Mouse (Mus musculus): ENCODE data around the gene Tk2. TPM values are rescaled to one million over a fixed set of nuclear protein-coding genes. Genes with fewer than 3 reads are reported as not detected.

Gene Tk2
- 32.8 and 33.2 TPM in 2 replicates for polyA plus RNA-seq (2012; rRNA removed; ENCODE audit: low replicate concordance)

GRCm38 (mm10) chr8:104248276-104248675, at the start of gene Tk2:
TSS of gene Tk2 (minus strand) at chr8:104248558.

DNA sequence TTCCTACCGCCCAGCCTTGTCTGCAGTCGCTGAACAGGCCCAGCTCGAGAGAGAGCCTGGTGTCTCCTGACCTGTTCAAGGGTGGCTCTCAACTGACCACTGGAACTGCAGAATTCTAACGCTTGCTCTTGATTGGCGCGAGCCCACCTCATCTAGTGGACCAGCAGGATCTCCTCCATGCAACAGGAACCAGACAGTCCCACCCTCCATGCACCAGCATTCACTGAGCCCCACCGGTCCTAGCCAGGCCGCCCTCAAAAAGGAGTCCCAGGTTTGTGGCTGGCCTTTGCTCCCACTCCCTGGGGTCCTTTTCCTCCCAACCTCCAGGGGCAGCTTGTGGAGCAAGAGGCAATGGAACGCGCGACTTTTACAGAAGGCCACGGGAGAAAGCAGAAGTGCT, 44.7 kb upstream of the Tk2 start, which contains the start of gene Cmtm2a:
Gene Cmtm2a (minus strand): TSS at position 101 of the 400 bp plus-strand sequence.

DNA sequence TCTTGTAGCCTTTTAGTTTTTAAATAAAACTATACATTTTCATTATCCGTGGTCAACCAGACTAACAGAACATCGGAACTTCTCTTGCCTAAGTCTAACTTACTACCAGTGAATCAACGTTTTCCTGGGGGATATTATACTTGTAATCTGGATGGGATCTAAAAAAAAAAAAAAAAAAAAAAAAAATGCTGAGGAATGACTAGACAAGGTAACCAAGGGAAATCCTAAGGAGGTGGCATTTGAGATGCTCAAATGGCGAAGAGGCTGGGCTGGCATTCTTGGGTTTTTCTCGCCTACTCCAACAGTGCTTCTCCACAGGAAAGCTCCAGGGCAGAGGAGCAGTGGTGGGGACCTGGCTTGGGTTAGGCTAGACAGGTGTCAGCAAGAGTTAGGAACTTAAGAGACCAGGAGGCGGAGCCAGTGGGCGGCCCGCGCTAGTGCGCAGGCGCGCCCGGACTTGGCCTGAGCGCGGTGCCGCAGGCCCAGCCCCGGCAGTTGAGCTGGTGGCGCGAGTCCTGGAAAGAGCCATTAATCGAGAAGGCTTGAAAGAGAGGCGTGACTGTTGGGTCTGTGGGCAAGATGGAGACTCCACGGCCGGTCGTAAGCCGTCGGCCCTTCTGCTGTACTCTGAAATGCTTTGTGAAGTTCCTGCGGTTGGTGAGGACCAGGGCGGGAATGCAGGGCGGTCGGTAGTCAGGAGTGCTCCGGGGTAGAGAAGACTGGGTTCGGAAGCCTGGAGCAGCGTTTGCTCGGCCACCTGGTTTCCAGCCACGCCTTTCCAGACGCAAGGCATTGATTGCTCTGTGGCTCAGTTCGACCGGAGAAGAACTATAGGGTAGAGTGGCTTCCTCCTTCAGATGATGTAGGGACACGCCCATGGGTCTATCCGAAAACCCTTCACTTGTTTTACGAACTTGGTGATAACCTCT, 2.3 kb upstream of the Tk2 start, which contains the start of gene Cklf:
Gene Cklf (plus strand): TSS at position 423 of the 929 bp plus-strand sequence.

Other genes with a start within 250 kb of the Tk2 start
- 99.8 and 107 TPM in 2 replicates for gene Cdh5, start 146.9 kb downstream of the Tk2 start, polyA plus RNA-seq (2012; rRNA removed; ENCODE audit: low replicate concordance)
- gene Bean1, start 78.1 kb downstream of the Tk2 start, polyA plus RNA-seq (2012; rRNA removed; ENCODE audit: low replicate concordance): 1.7 and 1.8 TPM in 2 replicates
- 6.5 and 12.9 TPM in 2 replicates for gene Cklf, start 2.3 kb upstream of the Tk2 start, polyA plus RNA-seq (2012; rRNA removed; ENCODE audit: low replicate concordance)
- not detected in 2 replicates for gene Cmtm2a, start 44.6 kb upstream of the Tk2 start, polyA plus RNA-seq (2012; rRNA removed; ENCODE audit: low replicate concordance)
- not detected in 2 replicates for gene Gm45711, start 61.5 kb upstream of the Tk2 start, polyA plus RNA-seq (2012; rRNA removed; ENCODE audit: low replicate concordance)
- gene Cmtm1, start 61.6 kb upstream of the Tk2 start, polyA plus RNA-seq (2012; rRNA removed; ENCODE audit: low replicate concordance): not detected in 2 replicates
- not detected in 2 replicates for gene Gm11020, start 73.0 kb upstream of the Tk2 start, polyA plus RNA-seq (2012; rRNA removed; ENCODE audit: low replicate concordance)
- 0.23 TPM in 1 of 2 replicates, not detected in the other for gene Cmtm2b, start 73.7 kb upstream of the Tk2 start, polyA plus RNA-seq (2012; rRNA removed; ENCODE audit: low replicate concordance)
- gene Cmtm3, start 90.9 kb upstream of the Tk2 start, polyA plus RNA-seq (2012; rRNA removed; ENCODE audit: low replicate concordance): 187 and 269 TPM in 2 replicates
- gene Cmtm4, start 147.2 kb upstream of the Tk2 start, polyA plus RNA-seq (2012; rRNA removed; ENCODE audit: low replicate concordance): 8.6 and 12.2 TPM in 2 replicates
- 8.6 and 20.6 TPM in 2 replicates for gene Dync1li2, start 194.5 kb upstream of the Tk2 start, polyA plus RNA-seq (2012; rRNA removed; ENCODE audit: low replicate concordance)

Measured in mammary gland, adult 2 months (tissue).